Mouse (Mus musculus): ENCODE measurements around the gene Dap3. TPM values are rescaled to one million over a fixed set of nuclear protein-coding genes. Genes with fewer than 3 reads are reported as not detected.

Gene Dap3
- polyA plus RNA-seq, 1 experiment from 2014 or later = 156 TPM

DNA sequence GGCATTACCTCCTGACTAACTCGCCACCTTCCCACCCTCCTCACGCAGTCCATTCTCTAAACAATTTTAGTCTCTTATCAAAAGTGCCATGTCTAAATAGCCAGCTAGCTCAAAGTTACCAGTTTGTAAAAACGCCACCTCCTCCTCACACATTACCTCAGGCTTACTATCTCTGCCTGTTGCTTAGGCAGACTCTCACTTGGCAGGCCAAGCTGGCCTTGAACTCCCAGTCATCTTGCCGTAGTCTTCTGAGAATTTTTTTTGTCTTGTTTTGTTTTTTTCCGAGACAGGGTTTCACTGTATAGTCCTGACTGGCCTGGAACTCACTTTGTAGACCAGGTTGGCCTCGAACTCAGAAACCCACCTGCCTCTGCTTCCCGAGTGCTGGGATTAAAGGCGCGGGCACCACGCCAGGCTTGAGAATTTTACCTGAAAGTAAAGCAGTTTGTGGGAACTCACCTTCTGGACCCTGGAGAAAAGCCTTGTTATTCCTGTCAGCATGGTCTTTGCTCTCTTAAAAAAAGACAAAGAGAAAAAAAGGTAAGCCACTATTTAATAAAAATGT lies 8.6 kb downstream of the Dap3 start:
- no peak for ATAC-seq (ENCODE audit: insufficient number of reproducible peaks, insufficient read depth, low FRiP score, low TSS enrichment)
- Histone ChIP-seq H3K27me3 (no peaks in the 10 kb centered on the region), H3K36me3 (peaks cover 34% of the 10 kb centered on the region), H3K9ac (no peak overlapping the region), H3K4me2 (replicated peaks) (no peak overlapping the region), H3K27ac (no peak overlapping the region), H3K4me3 (no peak overlapping the region), H3K4me1 (no peaks in the 10 kb centered on the region; the same call in 1 of the 2 replicates), H3K9me3 (no peaks in the 10 kb centered on the region)
- 91% methylated on average over 10 of the region's 10 CpGs for WGBS

GRCm38 (mm10) chr3:88939749-88940148 lies 11.2 kb downstream of the Dap3 start:
- Histone ChIP-seq H3K4me2 (replicated peaks) (no peak overlapping the region), H3K36me3 (peaks cover 54% of the 10 kb centered on the region), H3K27me3 (no peaks in the 10 kb centered on the region), H3K27ac (no peak overlapping the region), H3K4me3 (no peak overlapping the region), H3K4me1 (no peaks in the 10 kb centered on the region), H3K9ac (no peak overlapping the region), H3K9me3 (no peaks in the 10 kb centered on the region)
- WGBS = 79% methylated on average over 3 of the region's 3 CpGs
- ATAC-seq (ENCODE audit: insufficient number of reproducible peaks, insufficient read depth, low FRiP score, low TSS enrichment) = no peak

DNA sequence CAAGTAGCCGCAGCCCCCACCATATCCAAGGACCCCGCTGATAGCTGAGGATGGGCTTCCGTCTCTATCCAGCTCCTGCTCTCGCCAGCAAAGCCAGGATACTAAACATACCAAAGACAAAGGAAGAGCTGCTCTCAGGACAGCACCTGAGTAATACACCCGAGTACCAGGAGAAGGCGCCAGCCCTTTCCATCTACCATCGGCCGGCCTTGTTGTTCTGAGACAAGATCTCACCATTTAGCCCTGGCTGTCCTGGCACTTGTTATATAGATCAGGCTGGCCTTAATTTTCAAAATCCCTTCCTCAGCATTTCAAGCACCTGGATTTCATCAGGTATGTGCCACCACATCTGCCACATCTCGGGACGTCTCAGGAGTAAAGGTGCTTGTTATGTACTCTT lies 11.9 kb downstream of the Dap3 start:
- Histone ChIP-seq H3K4me3 (no peak overlapping the region), H3K4me1 (no peaks in the 10 kb centered on the region), H3K9me3 (no peaks in the 10 kb centered on the region), H3K27me3 (no peaks in the 10 kb centered on the region), H3K27ac (no peak overlapping the region), H3K9ac (no peak overlapping the region), H3K36me3 (peaks cover 61% of the 10 kb centered on the region), H3K4me2 (replicated peaks) (no peak overlapping the region)
- no peak for ATAC-seq (ENCODE audit: insufficient number of reproducible peaks, insufficient read depth, low FRiP score, low TSS enrichment)
- 92% methylated on average over 10 of the region's 10 CpGs for WGBS

GRCm38 (mm10) chr3:88929501-88929900 lies 21.5 kb downstream of the Dap3 start:
- WGBS = 85% methylated on average over 3 of the region's 3 CpGs

DNA sequence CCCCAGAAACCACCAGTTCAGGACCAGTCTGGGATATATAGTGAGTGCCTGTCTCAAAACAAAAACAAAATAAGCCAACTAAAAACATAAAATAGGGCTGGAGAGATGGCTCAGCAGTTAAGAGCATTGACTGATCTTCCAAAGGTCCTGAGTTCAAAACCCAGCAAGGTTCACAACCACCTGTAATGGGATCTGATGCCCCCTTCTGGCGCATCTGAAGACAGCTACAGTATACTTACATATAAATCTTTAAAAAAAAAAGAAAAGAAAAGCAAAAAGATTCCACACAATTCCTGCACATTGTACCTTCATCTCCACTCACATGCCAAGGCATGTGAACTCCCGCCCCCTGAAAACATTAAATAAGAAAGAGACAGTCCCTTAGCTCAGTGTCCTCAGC lies 25.3 kb downstream of the Dap3 start:
- Histone ChIP-seq H3K9me3 (no peaks in the 10 kb centered on the region), H3K4me1 (no peaks in the 10 kb centered on the region), H3K4me2 (replicated peaks) (no peak overlapping the region), H3K36me3 (peaks cover 97% of the 10 kb centered on the region), H3K27me3 (no peaks in the 10 kb centered on the region), H3K4me3 (no peak overlapping the region), H3K27ac (no peak overlapping the region), H3K9ac (no peak overlapping the region)
- 96% methylated on average over 2 of the region's 2 CpGs for WGBS
- ATAC-seq (ENCODE audit: insufficient number of reproducible peaks, insufficient read depth, low FRiP score, low TSS enrichment) = no peak

More at GRCm38 (mm10) chr3:88929501-88929900, 21.5 kb downstream of the Dap3 start:
- no peaks in the 10 kb centered on the region for H3K27me3 ChIP-seq
- H3K4me3 ChIP-seq = no peak overlapping the region
- H3K36me3 ChIP-seq = peaks cover 92% of the 10 kb centered on the region
- no peak overlapping the region for H3K4me2 ChIP-seq (replicated peaks)
- H3K4me1 ChIP-seq = no peaks in the 10 kb centered on the region
- no peaks in the 10 kb centered on the region for H3K9me3 ChIP-seq
- no peak overlapping the region for H3K9ac ChIP-seq
- H3K27ac ChIP-seq = no peak overlapping the region
- ATAC-seq (ENCODE audit: insufficient number of reproducible peaks, insufficient read depth, low FRiP score, low TSS enrichment) = no peak

GRCm38 (mm10) chr3:88923989-88924591 lies 26.9 kb downstream of the Dap3 start:
- no peaks in the 10 kb centered on the region for H3K4me1 ChIP-seq
- no peak for ATAC-seq (ENCODE audit: insufficient number of reproducible peaks, insufficient read depth, low FRiP score, low TSS enrichment)
- WGBS = 90% methylated on average over 8 of the region's 8 CpGs
- no peaks in the 10 kb centered on the region for H3K9me3 ChIP-seq
- H3K36me3 ChIP-seq = peaks cover 87% of the 10 kb centered on the region
- H3K9ac ChIP-seq = no peak overlapping the region
- no peak overlapping the region for H3K4me3 ChIP-seq
- no peak overlapping the region for H3K27ac ChIP-seq
- no peaks in the 10 kb centered on the region for H3K27me3 ChIP-seq
- no peak overlapping the region for H3K4me2 ChIP-seq (replicated peaks)

GRCm38 (mm10) chr3:88921411-88921810 lies 29.6 kb downstream of the Dap3 start:
- 98% methylated on average over 9 of the region's 9 CpGs for WGBS
- Histone ChIP-seq H3K27me3 (no peaks in the 10 kb centered on the region), H3K27ac (no peak overlapping the region), H3K4me2 (replicated peaks) (no peak overlapping the region), H3K9ac (no peak overlapping the region), H3K4me3 (no peak overlapping the region), H3K36me3 (peaks cover 60% of the 10 kb centered on the region), H3K9me3 (no peaks in the 10 kb centered on the region), H3K4me1 (no peaks in the 10 kb centered on the region)
- no peak for ATAC-seq (ENCODE audit: insufficient number of reproducible peaks, insufficient read depth, low FRiP score, low TSS enrichment)

GRCm38 (mm10) chr3:88918981-88919380 lies 32.0 kb downstream of the Dap3 start:
- no peaks in the 10 kb centered on the region for H3K9me3 ChIP-seq
- no peak overlapping the region for H3K4me2 ChIP-seq (replicated peaks)
- no peak overlapping the region for H3K9ac ChIP-seq
- no peak overlapping the region for H3K27ac ChIP-seq
- H3K4me1 ChIP-seq = peaks cover 3% of the 10 kb centered on the region; the same call in 1 of the 2 replicates
- ATAC-seq (ENCODE audit: insufficient number of reproducible peaks, insufficient read depth, low FRiP score, low TSS enrichment) = no peak
- H3K36me3 ChIP-seq = peaks cover 37% of the 10 kb centered on the region
- WGBS = 86% methylated on average over 13 of the region's 13 CpGs
- H3K27me3 ChIP-seq = no peaks in the 10 kb centered on the region
- no peak overlapping the region for H3K4me3 ChIP-seq

GRCm38 (mm10) chr3:88914384-88914810 lies 36.6 kb downstream of the Dap3 start:
- 30% methylated on average over 8 of the region's 8 CpGs for WGBS
- peak overlapping the region; percentile 76 for H3K4me2 ChIP-seq (replicated peaks)
- peaks cover 33% of the 10 kb centered on the region for H3K36me3 ChIP-seq
- H3K4me1 ChIP-seq = peaks cover 9% of the 10 kb centered on the region
- no peaks in the 10 kb centered on the region for H3K27me3 ChIP-seq
- peak overlapping the region; percentile 81 for H3K27ac ChIP-seq
- peak overlapping the region; percentile 82 for H3K9ac ChIP-seq
- H3K4me3 ChIP-seq = peak overlapping the region; percentile 79
- no peaks in the 10 kb centered on the region for H3K9me3 ChIP-seq
- ATAC-seq (ENCODE audit: insufficient number of reproducible peaks, insufficient read depth, low FRiP score, low TSS enrichment) = no peak

GRCm38 (mm10) chr3:88913511-88914383 lies 37.2 kb downstream of the Dap3 start, which contains the start of gene Msto1:
Msto1 (minus strand) TSS chr3:88913999.
- Histone ChIP-seq H3K4me2 (replicated peaks) (peak within 1 kb of the TSS; percentile 76), H3K9me3 (no peaks in the 10 kb centered on the region), H3K9ac (peak within 1 kb of the TSS; percentile 82), H3K27ac (peak within 1 kb of the TSS; percentile 81), H3K4me3 (peak within 1 kb of the TSS; percentile 79), H3K4me1 (peaks cover 9% of the 10 kb centered on the region), H3K36me3 (peaks cover 40% of the 10 kb centered on the region), H3K27me3 (no peaks in the 10 kb centered on the region)
- peak; percentile 95 for ATAC-seq (ENCODE audit: insufficient number of reproducible peaks, insufficient read depth, low FRiP score, low TSS enrichment)
- whole genome bisulfite sequencing = 1% methylated on average over 62 of the region's 62 CpGs

DNA sequence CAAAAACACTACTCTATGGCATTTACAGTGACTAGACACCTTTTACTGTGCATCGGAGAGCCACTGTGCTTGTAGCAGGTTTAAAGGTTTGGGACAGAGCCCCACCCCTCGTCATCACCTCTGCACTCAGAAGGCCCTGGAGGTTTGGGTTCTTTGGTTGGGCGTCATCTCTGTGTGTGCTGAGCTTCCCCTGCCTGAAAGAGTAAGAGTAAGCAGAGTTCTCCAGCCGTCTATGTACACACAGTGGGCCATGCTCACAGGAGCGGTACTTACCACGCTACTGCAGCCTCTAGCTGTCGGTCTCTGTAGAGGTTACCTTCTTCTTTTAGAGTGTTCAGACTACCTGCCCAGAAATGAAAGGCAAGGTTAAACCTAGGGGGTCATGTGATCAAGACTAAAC lies 38.4 kb downstream of the Dap3 start:
- Histone ChIP-seq H3K4me1 (peaks cover 9% of the 10 kb centered on the region), H3K9me3 (no peaks in the 10 kb centered on the region), H3K36me3 (peaks cover 52% of the 10 kb centered on the region), H3K4me3 (peak overlapping the region; percentile 79; the same call in 1 of the 2 replicates), H3K27me3 (no peaks in the 10 kb centered on the region), H3K27ac (no peak overlapping the region), H3K9ac (no peak overlapping the region), H3K4me2 (replicated peaks) (peak overlapping the region; percentile 76; the same call in 1 of the 2 replicates)
- ATAC-seq (ENCODE audit: insufficient number of reproducible peaks, insufficient read depth, low FRiP score, low TSS enrichment) = no peak
- 88% methylated on average over 7 of the region's 7 CpGs for WGBS
